Mouse (Mus musculus) embryonic facial prominence, embryonic 12.5 days (tissue): ENCODE data around the gene Cc2d2b. TPM values are rescaled to one million over a fixed set of nuclear protein-coding genes. Genes with fewer than 3 reads are reported as not detected.

ENCODE experiments used
- ATAC-seq: fragments of 200-750 bp; cut with Nextera tagmentation; 2 replicates; pipeline ENCODE4 v1.8.0; 2017; ENCODE audit not compliant: insufficient number of reproducible peaks, insufficient read depth, low FRiP score, low TSS enrichment
- H3K27ac ChIP-seq: fragments of 300-500 bp; sonication (generic); 2 replicates; pipeline ENCODE4 v1.5.1; 2016; ENCODE audit warnings: mild to moderate bottlenecking
- H3K27me3 ChIP-seq: fragments of 300-500 bp; sonication (generic); 2 replicates; pipeline ENCODE4 v1.6.1; 2016; ENCODE audit warnings: mild to moderate bottlenecking, moderate library complexity
- H3K36me3 ChIP-seq: fragments of 300-500 bp; sonication (generic); 2 replicates; pipeline ENCODE4 v1.6.1; 2016; ENCODE audit warnings: mild to moderate bottlenecking
- H3K4me1 ChIP-seq: fragments of 300-500 bp; sonication (generic); 2 replicates; pipeline ENCODE4 v1.6.1; 2016
- H3K4me2 ChIP-seq: fragments of 300-500 bp; sonication (generic); replicated peaks from 2 replicates; pipeline ENCODE4 v1.6.1; 2016; ENCODE audit warnings: mild to moderate bottlenecking, moderate library complexity
- H3K4me3 ChIP-seq: fragments of 300-500 bp; sonication (generic); 2 replicates; pipeline ENCODE4 v1.5.1; 2016; ENCODE audit warnings: mild to moderate bottlenecking
- H3K9ac ChIP-seq: fragments of 300-500 bp; sonication (generic); 2 replicates; pipeline ENCODE4 v1.6.1; 2016; ENCODE audit warnings: mild to moderate bottlenecking, moderate library complexity
- H3K9me3 ChIP-seq: fragments of 300-500 bp; sonication (generic); 2 replicates; pipeline ENCODE4 v1.6.1; 2016; ENCODE audit warnings: mild to moderate bottlenecking, moderate library complexity
- WGBS: fragments of 180-500 bp; shearing (Covaris S2); methylation state at CpG from one replicate; pipeline ENCODE4 v1.1.7; 2016; 5-methylcytosine and 5-hydroxymethylcytosine counted together
- polyA plus RNA-seq: library from polyadenylated mRNA; unstranded; fragments of >200 nt; fragmentation: Nextera tagmentation; extraction: Ambion mirVana; gene quantifications from 2 replicates; pipeline ENCODE4 v1.2.1, GENCODE M21; 2016

Gene Cc2d2b
- polyA plus RNA-seq, 1 experiment from 2014 or later: 0.50 TPM

DNA sequence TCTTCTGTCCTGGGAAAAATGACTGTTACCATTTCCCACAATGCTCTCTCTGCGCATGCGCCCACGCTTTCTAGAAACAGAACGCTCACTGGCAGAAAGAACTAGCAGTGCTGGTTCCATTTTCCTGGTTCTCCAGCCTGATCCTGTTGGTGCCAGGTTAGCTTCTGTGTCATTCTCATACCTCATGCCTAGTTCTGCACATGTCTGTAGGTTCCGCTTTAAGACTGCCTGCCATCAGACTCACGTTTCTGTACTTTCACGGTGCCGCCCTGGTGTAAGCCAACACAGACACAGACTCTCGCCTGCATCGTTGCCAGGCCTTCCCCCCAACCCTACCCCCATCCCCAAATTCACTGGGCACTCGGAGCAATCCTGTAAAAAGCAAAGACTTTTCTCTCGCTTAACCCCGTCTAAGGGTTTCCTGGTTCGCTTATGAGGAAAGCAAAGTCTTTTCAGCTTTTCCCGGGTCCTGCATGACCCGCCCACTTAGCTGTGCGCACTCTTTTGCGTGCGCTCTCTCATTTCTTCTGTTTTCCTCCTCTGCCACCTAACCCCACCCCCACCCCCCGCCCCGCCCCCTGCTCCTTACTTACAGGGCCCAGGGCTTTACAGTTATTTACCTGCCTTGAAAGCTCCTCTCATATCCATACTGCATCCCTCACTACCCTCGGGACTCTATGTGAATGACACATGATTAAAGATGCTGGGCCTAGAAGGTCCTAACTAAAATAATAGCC lies 13.6 kb downstream of the Cc2d2b start:
- no peak for ATAC-seq
- WGBS: 32% methylated on average over 22 of the region's 22 CpGs
- Histone ChIP-seq H3K9me3 (no peaks in the 10 kb centered on the region), H3K27me3 (no peaks in the 10 kb centered on the region), H3K4me1 (0 out of 2 replicates have a peak, but pooled peaks cover 8% of the 10 kb centered on the region), H3K4me3 (peak overlapping the region; percentile 24), H3K27ac (no peak overlapping the region), H3K9ac (peak overlapping the region; percentile 20), H3K36me3 (no peaks in the 10 kb centered on the region), H3K4me2 (peak overlapping the region; percentile 48)

DNA sequence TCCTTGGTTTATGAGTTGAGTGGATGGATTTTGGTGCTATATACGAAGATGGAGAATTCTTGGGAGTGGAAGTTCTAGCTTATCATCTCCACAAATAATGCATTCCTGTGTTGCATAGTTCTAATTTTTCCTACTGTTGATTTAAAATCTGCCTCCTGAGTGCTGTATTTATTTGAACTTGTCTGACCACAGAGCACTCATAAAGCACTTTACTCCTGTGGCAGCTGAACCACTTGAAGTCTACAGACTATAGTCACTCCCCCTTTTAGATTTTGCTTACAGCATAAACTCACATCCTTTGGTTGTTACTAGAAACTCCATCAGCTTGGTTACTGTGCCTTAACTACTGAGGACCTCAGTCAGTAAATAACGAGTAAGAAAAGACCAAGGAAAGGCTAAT lies 18.6 kb downstream of the Cc2d2b start:
- no peaks in the 10 kb centered on the region for H3K27me3 ChIP-seq
- H3K27ac ChIP-seq: no peak overlapping the region
- no peak overlapping the region for H3K4me2 ChIP-seq
- no peak overlapping the region for H3K4me3 ChIP-seq
- H3K4me1 ChIP-seq: no peaks in the 10 kb centered on the region
- WGBS: 75% methylated on average over 2 of the region's 2 CpGs
- no peaks in the 10 kb centered on the region for H3K36me3 ChIP-seq
- no peak for ATAC-seq
- no peak overlapping the region for H3K9ac ChIP-seq
- H3K9me3 ChIP-seq: no peaks in the 10 kb centered on the region

DNA sequence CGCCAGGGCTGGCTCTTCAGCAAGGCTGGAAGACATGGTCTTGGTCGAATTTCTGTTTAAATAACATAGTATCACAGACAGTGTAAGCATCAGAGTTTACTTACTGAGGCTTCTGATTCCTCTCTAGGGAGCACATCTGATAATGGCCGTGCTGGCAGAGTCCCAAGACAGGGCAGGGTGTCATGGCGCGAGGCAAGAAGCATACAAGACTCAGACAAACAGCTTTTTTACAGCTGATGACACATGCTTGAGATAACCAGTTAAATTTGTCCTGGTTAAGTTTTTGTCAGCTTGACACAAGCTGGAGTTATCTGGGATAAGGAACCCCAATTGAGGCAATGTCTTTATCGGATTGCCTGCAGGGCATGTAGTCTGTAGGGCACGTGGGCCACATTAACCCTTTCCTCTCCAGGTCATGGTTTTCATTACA lies 20.8 kb downstream of the Cc2d2b start:
- Histone ChIP-seq H3K9ac (no peak overlapping the region), H3K27me3 (no peaks in the 10 kb centered on the region), H3K9me3 (no peaks in the 10 kb centered on the region), H3K4me1 (no peaks in the 10 kb centered on the region), H3K4me2 (no peak overlapping the region), H3K36me3 (no peaks in the 10 kb centered on the region), H3K4me3 (no peak overlapping the region), H3K27ac (no peak overlapping the region)
- no peak for ATAC-seq
- 39% methylated on average over 7 of the region's 7 CpGs for WGBS

DNA sequence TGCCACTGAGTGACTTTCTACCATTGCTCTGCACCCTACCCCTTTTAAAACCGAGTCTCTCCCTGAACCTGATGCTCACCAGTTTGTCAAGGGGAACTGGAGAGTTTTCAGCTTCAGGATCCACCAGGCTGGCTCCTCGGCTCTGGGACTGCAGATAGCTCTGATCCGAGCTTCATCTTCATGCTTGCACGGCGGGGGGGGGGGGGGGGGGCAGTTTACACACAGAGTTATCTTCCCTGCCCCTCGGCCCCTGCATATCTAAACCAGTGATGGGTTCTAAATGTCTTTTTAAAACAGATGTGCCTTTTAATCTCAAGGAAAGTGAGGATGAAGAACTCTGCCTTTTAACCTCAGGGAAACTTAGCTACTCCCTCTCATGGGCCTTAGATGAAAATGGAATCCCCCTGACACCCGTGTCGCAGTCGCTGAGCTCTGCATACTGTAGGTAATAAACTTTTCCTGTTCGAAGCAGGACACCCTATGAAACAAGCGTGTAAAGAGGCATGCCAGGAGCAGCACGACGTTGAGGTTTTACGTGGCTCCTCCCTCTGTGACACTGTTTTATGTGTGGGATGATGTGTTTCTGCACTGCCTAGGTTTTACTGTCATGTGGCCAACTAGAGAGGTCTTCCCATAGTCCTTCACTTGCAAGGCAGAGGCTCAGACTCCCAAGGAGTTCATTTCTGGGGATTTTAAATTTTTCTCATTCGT lies 39.6 kb downstream of the Cc2d2b start:
- no peak overlapping the region for H3K9ac ChIP-seq
- no peak overlapping the region for H3K4me2 ChIP-seq
- WGBS: 66% methylated on average over 15 of the region's 15 CpGs
- no peaks in the 10 kb centered on the region for H3K4me1 ChIP-seq
- H3K9me3 ChIP-seq: no peaks in the 10 kb centered on the region
- no peaks in the 10 kb centered on the region for H3K27me3 ChIP-seq
- no peak overlapping the region for H3K4me3 ChIP-seq
- no peaks in the 10 kb centered on the region for H3K36me3 ChIP-seq
- H3K27ac ChIP-seq: no peak overlapping the region
- no peak for ATAC-seq

DNA sequence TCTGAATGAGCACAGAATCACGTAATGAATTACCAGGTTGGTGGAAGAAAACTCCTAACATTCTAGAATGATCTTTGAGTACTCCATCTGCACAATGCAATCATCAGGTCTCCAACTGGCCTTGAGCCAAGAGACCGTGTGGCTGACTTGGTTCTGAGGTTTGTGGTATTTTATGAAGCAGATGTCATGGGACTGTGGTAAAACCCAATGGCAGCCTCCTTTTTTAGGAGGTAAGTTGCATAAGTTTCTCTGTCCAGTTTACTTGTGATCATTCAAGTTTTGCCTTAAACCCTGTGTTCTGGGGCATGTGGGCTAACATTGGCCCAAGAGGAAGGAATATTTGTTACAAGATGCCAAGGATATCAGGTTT lies 40.1 kb downstream of the Cc2d2b start:
- Histone ChIP-seq H3K27ac (no peak overlapping the region), H3K27me3 (no peaks in the 10 kb centered on the region), H3K9ac (no peak overlapping the region), H3K4me1 (no peaks in the 10 kb centered on the region), H3K9me3 (no peaks in the 10 kb centered on the region), H3K4me3 (no peak overlapping the region), H3K4me2 (no peak overlapping the region), H3K36me3 (no peaks in the 10 kb centered on the region)
- 81% methylated on average over 2 of the region's 2 CpGs for WGBS
- no peak for ATAC-seq

DNA sequence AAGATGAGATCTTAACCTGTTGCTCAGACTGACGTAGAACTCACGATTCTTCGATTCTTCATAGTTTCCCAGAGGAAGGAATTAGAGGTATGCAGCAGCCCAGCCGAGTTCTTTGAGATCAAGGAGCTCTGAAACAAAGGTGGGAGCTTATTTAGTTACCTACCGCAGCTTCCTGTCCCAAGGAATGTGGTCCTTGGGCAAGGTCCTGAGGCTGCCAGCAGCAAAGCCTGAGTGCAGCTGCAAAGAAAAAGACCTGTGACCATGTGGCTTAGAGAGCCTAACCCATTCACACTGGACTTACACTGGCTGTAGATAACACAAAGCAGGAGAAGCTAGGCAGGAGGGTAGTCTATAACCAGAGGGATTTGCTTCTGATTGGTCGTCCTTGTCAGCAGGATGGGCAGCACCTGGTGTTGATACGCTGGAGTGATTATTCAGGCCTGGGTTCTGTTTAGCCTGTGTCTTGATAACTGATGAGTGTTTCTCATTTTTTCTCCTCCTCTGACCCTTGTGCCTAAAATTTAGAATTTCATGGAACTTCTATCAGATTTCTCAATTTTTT lies 56.7 kb downstream of the Cc2d2b start:
- Histone ChIP-seq H3K4me1 (0 out of 2 replicates have a peak, but pooled peaks cover 4% of the 10 kb centered on the region), H3K9ac (no peak overlapping the region), H3K36me3 (no peaks in the 10 kb centered on the region), H3K9me3 (no peaks in the 10 kb centered on the region), H3K27me3 (no peaks in the 10 kb centered on the region), H3K4me2 (no peak overlapping the region), H3K27ac (no peak overlapping the region), H3K4me3 (no peak overlapping the region)
- 26% methylated on average over 7 of the region's 7 CpGs for WGBS
- ATAC-seq: no peak

DNA sequence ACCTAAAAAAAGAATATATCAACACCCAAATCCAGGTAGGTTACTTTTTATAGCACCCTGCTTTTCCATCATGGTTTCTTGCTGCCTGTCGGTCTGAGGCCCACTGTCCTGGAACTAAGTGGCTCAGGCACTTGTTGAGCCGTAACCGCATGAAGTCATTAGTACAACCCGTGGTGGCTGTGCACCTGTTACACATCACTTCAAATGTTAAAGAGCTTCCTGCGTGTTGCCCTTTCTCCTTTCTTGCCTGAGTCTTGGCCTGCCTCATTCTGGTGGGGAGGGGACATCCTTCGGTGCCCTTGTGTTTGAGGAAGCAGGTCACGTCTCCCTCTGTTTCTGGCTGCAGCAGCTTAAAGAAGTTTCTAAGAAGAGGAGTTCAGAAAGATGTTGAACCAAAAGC lies 61.3 kb downstream of the Cc2d2b start:
- H3K27ac ChIP-seq: no peak overlapping the region
- no peak for ATAC-seq
- no peak overlapping the region for H3K4me2 ChIP-seq
- no peaks in the 10 kb centered on the region for H3K36me3 ChIP-seq
- 70% methylated on average over 7 of the region's 7 CpGs for WGBS
- no peak overlapping the region for H3K9ac ChIP-seq
- H3K4me3 ChIP-seq: no peak overlapping the region
- H3K9me3 ChIP-seq: no peaks in the 10 kb centered on the region
- H3K27me3 ChIP-seq: no peaks in the 10 kb centered on the region
- H3K4me1 ChIP-seq: 0 out of 2 replicates have a peak, but pooled peaks cover 2% of the 10 kb centered on the region

DNA sequence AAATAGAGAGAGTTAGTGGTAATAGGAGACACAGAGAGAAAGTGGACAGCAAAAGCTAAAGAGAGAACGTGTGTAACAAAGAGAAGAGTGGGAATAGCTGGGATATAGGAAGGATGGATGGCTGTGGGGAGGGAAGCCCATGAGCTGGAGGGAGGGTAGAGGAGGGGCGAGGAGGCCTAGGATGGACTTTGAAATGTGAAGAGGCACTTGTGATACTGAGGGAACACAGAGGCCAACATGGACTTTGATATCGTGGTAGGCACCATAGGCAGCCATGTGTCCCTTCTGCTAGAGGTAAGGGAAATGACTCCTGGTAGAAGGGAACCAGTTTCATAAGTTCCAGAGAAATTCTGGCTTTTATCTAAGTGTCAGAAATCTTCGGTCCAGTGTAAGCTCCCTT lies 63.3 kb downstream of the Cc2d2b start:
- WGBS: 80% methylated on average over 4 of the region's 4 CpGs
- Histone ChIP-seq H3K4me3 (no peak overlapping the region), H3K4me1 (no peaks in the 10 kb centered on the region), H3K27me3 (no peaks in the 10 kb centered on the region), H3K27ac (no peak overlapping the region), H3K9ac (no peak overlapping the region), H3K4me2 (no peak overlapping the region), H3K9me3 (no peaks in the 10 kb centered on the region), H3K36me3 (no peaks in the 10 kb centered on the region)
- ATAC-seq: no peak

DNA sequence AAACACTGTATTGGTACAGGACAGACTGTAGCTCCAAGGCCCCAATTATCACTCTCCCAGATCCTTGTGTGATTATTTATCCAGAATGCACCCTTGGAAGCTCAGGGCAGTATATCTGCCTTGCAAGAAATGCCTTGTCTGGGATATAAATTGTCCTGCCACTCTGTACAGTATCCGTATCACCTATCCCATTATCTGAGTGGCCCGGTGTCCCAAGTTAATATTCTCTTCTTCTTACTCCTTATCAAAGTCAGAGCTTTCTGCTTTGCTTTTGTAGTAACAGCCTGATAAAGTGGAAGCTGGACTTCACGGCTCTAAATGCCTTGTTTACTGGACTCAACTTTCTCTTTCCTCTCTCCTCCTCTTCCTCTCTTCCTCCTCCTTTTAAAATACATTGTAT lies 64.2 kb downstream of the Cc2d2b start:
- no peaks in the 10 kb centered on the region for H3K36me3 ChIP-seq
- no peaks in the 10 kb centered on the region for H3K4me1 ChIP-seq
- no peak for ATAC-seq
- no peak overlapping the region for H3K27ac ChIP-seq
- 82% methylated on average over 3 of the region's 3 CpGs for WGBS
- H3K9ac ChIP-seq: no peak overlapping the region
- no peak overlapping the region for H3K4me3 ChIP-seq
- H3K27me3 ChIP-seq: no peaks in the 10 kb centered on the region
- no peaks in the 10 kb centered on the region for H3K9me3 ChIP-seq
- H3K4me2 ChIP-seq: no peak overlapping the region

DNA sequence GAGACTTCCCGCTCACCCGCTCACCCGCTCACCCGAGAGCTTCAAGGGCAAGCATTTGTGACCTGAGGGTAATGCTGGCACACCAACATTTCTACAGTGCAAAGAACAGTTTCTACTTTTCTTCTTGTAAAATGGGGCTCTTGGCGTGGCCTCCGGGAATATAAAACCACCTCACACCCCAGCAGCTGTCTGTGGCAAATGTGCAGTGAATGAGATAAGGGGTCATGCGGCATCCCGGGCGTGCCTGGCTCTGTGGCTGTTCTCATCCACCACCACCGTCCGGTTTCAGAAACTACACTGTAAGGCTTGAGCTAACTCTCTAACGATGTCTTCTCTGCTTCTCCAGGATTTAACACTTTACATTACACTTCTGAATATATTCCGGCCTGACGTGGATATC lies 64.8 kb downstream of the Cc2d2b start:
- H3K27ac ChIP-seq: no peak overlapping the region
- WGBS: 82% methylated on average over 14 of the region's 14 CpGs
- no peak for ATAC-seq
- no peaks in the 10 kb centered on the region for H3K9me3 ChIP-seq
- H3K4me3 ChIP-seq: no peak overlapping the region
- no peaks in the 10 kb centered on the region for H3K27me3 ChIP-seq
- H3K9ac ChIP-seq: no peak overlapping the region
- H3K4me2 ChIP-seq: no peak overlapping the region
- no peaks in the 10 kb centered on the region for H3K4me1 ChIP-seq
- no peaks in the 10 kb centered on the region for H3K36me3 ChIP-seq

DNA sequence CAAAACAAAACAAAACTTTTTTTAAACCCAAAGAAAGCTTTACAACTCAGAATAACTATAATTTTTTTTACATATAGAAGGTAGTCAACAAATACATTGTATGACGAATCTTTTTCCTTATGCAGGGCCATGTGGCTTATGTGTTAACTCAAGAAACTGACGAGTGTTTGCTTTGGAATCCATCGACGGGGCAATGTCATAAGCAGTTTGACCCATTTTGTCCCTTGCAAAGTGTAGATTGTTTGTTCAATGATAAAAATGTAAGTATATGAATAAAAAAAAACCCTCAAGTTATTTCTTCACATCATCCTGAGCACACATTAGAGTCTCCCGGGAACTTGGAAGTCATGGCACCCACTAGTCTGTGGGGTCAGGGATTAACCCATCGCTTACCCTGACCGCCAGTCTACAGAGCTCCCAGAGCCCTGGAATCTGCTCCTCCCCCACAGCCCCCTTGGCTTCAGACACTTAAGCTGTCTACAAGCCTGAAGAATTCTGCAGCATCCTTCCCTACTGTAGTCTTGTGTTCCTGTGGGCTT lies 67.2 kb downstream of the Cc2d2b start:
- no peak overlapping the region for H3K4me2 ChIP-seq
- H3K27ac ChIP-seq: no peak overlapping the region
- H3K4me3 ChIP-seq: no peak overlapping the region
- H3K36me3 ChIP-seq: no peaks in the 10 kb centered on the region
- WGBS: 80% methylated on average over 7 of the region's 7 CpGs
- H3K9ac ChIP-seq: no peak overlapping the region
- H3K9me3 ChIP-seq: no peaks in the 10 kb centered on the region
- no peaks in the 10 kb centered on the region for H3K4me1 ChIP-seq
- no peak for ATAC-seq
- H3K27me3 ChIP-seq: no peaks in the 10 kb centered on the region
